Mouse (Mus musculus) cerebellum, postnatal 14 days (tissue): ENCODE measurements around the gene Dnajb12.

Experiments used
- DNase-seq, 2 experiments: peaks; one replicate each; pipeline ENCODE4 v3.0.0; 2021; ENCODE audit warnings: mixed read lengths in 2 of 2

Gene Dnajb12

GRCm38 (mm10) chr10:59898180-59898778 lies 18.9 kb downstream of the Dnajb12 start:
- peak in 1 of 2 experiments; percentile 57 for DNase-seq

DNA sequence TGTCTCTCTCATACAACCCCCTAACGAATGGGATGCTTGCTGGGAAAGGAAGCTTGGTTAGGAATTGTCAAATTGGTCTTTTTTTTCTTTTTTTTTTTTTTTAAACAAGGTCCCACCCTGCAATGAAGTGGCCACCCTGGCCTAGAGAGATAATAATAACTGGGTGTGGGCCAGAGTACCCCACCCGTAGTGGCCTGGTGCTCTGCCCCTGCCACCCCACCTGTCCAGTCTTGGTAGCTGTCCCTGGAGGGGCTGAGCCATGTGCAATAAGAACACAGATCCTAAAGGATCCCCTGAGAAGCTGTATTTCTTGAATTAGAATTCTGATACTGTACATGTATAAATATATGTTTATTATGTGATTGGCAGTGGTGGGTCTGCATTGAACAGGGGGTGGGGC lies 19.6 kb downstream of the Dnajb12 start:
- no peak for DNase-seq

GRCm38 (mm10) chr10:59899341-59900173 lies 20.2 kb downstream of the Dnajb12 start:
- DNase-seq: peak; percentile 90

DNA sequence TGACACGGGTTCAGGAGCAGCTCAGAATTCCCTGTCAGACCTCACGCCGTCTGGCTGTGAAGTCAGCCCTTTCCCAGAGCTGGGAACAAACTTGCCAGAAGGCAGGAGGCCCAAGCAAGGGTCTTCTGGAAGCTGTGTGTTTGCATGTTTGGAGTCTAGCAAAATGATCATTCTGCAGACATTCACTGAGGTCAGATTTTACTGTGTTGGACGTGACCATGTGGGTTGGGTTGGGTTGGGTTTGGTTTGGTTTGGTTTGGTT lies 20.7 kb downstream of the Dnajb12 start:
- no peak for DNase-seq

DNA sequence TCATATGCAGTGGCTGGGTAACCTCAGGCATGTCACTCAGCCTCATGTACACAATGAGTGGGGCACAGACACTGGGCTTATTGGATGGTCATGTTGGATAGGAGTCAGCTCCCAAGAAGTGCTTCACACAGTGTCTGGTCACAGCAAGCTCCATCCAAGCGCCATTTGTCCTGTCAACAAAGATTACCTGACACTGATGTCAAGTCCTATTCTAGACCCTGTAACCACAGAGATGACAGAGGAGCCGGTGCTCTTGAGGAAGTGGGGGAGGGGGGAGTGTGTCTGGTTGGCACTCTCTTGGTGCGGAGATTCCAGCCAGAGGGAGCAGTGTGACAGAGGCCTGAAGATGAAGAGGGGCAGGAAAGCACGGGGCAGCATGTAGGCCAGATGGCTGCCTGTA lies 21.6 kb downstream of the Dnajb12 start:
- DNase-seq: peak; percentile 76 to 79

DNA sequence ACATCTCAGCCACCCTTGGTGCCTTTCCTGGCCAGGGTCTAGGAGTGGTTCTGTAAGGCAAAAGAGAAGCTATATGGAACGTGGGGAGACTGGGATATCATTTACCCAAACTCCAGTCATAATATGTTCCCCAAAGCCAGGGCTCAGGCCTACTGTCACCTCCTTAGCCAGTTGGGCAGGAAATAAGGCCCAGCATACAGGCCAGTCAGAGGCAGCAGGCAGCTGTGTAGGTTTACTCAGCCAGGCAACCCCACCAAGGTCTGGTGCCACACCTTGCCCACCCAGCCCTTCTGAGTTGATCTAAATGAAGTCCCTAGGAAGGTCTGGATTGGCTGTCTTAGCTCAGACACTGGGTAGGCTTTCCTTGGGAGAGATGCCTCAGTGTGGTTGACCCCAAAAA lies 22.1 kb downstream of the Dnajb12 start:
- no peak for DNase-seq

DNA sequence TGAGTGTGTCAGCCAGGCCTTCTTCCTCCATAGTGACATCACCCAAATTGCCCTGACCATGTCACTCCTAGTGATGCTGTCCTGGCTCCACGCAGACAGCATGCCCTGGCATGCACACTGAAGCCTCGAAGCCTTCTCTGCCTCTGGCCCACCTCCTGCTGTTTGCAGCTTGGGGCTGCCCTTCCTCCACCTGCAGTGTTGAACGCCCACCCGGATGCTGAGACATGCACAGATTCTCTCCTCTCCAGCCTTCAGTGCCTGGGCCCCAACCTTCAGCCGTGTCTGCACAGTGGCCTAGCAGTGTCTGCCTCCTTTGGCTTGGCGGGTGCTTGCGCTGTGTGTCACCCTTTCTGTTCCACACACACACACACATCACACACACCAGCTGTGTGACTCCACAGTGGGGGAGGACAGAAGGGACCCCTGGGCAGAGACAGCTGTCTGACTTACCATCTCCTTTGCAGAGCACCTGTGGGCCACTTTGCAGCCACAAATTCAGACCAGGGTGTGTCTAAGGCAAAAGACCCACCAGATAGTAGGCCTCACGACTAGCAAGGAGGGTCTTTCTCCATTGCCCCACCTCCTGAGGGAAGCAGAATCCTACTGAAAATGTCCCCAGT lies 22.7 kb downstream of the Dnajb12 start:
- DNase-seq: no peak

DNA sequence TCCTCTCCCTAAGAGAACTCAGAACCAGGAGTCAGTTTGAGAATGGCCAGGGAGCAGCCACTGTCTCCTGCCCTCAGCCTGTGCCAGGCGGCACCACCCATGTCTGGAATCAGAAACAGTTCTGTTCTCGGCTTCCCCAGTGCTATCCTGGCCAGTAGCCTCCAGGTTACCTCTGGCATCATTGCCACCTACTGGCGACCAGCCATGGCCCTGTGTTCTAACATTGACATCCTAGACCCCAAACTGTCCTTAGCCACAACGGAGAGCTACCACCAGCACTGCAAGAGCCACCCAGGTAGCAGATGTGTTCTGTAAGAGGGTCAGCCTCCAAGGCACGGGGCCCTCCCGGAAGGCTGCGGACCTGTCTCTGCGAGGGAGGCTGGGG lies 23.2 kb downstream of the Dnajb12 start:
- DNase-seq: peak in 1 of 2 experiments; percentile 57

GRCm38 (mm10) chr10:59903170-59903569 lies 23.8 kb downstream of the Dnajb12 start:
- no peak for DNase-seq

- DNase-seq: no peak
Observed at GRCm38 (mm10) chr10:59907080-59907609, 27.8 kb downstream of the Dnajb12 start.

- DNase-seq: peak; percentile 53 to 63
Observed at GRCm38 (mm10) chr10:59907695-59908299, 28.4 kb downstream of the Dnajb12 start.

- no peak for DNase-seq
Observed at GRCm38 (mm10) chr10:59908776-59909315, 29.5 kb downstream of the Dnajb12 start.

DNA sequence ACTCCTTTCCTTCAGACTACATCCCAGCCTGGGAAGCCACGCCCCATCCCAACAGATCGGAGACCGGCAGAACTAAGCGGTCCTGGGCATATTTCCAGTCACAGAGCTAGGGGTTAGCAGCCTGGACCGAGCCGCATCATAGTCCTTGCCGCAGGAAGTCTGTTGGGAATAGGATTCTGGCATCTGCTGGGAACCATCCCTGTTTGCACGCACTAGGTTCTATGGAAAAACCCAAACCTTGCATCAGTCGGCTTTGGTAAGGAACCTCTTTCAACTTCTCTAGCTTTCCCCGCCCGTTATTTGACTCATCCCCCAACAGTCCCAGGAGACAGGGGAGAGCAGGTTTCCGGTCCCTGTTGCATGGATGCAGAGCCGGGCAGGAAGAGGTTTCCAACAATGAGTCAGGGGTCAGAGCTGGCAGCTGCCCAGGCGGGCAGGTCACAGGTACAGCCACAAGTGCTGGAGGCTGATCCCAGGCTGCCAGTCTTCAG lies 30.0 kb downstream of the Dnajb12 start:
- peak in 1 of 2 experiments; percentile 57 for DNase-seq

DNA sequence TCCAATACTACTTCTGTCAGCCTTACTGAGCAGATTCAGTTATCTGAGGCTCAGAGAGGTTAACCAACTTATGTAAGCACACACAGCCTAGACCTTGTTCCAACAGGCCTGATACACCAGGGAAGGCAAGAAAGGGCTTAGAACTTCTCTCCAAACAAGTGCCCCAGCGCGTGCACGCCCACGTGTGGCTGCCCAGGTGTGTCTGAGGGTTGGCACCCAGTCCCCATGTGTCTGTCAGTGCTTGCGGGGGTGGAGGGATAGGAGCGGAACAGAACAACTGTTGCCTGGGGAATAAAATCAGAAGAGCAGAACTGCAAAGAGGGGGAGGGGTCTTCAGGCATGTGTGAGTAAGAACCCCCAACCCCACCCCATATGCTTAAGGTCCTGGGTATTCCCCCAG lies 31.7 kb downstream of the Dnajb12 start:
- no peak for DNase-seq

DNA sequence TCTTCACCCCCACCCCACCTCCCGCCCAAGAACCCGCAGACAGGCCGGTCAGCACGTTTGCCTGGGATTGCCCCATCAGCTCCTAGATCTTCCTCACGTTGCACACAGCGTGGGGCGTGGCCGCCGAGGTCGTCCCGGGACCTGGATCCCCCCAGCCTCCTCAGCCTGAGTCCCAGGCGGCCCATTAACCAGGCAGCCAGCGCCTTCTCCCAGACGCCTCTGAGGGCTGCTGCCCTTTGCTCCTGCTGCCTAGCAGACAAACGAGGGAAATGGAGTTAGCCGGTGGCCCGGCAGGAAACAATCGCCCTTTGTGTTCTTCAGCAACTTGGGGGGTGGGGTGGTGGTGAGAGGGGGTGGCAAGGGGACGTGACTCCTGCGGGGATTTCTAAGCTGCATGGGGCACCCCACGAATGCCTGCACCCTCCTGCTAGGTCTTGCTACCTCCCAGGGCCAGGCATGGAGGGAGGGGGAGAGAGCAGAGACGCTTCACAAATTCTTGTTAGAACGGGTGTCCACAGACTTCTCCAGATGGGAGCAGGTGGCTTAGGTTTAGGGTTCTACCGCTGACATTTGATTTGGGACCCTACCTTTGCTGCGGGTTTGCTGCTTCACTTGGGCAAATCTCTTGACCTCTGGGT lies 32.3 kb downstream of the Dnajb12 start:
- no peak for DNase-seq

DNA sequence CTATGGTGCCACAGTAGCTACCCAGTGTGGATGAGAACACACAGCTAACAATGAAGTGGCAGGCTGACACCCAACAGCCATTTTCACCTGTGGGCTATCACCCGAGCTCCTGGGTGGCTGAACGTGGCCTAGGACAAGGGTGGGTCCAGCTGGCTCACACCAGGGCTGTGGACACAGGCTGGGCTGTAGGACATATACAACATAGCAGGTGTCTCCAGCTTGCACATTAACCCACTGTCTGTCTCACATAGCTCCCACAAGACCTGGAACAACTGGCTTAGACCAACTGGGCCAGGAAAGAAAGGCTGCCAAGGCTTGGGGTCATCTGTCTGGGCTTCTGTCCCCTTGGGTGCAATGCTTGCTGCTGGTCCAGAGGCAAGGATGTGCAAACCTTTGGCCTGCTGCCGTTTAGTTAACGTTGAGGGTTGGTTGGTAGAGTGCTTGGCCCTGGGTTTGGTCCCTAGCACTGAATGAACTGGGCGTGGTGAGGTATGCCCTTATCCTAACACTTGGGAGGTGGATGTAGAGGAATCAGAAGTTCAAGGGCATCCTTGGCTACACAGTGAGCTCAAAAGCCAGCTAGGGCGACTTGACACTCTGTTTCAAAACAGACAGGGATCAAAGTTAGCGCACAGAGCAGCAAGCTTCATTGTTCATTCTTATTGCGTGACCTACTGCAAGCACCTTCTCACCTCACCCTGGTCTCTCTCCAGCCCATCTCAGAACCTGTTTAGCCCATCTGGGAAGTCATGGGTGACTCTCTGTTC lies 36.0 kb downstream of the Dnajb12 start:
- DNase-seq: no peak

- DNase-seq: peak; percentile 64 to 77
Observed at GRCm38 (mm10) chr10:59916159-59916558, 36.8 kb downstream of the Dnajb12 start.

DNA sequence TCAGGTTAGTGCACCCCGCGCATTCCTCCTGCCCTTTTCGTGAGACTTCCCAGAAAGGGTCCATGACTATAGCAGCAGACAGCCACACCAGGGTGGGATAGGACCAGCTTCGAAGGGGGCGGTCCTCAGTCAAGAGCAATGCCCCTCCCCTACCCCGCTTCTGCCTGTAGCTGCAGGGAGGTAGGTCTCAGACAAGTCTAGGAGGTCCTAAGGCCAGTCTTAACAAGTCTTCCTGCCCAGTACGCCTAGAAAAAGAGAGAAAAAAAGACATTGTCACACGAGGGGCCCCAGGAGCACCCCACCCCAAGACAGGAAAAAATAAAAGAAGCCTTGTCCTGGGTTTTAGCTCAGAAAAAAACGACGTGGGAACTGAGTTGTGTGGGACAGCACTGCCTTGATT lies 37.3 kb downstream of the Dnajb12 start:
- DNase-seq: no peak

DNA sequence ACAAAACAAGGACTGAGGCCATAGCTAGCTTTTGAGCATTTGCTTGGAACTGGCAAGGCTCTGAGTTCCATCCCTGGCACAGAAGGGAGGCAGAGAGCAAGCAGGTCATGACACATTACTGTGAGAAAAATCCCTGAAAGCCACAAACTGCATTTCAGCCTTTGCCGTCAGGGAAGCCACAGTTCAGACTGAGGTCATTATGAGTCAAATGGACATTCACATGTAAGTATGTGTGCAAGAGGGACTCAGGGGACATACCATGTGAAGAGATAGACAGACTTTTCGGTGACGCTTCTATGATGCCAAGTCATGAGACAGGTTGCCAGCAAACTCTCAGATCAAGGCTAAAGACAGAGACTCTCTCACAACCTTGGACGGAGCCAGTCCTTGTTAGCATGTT lies 38.8 kb downstream of the Dnajb12 start:
- DNase-seq: no peak

GRCm38 (mm10) chr10:59919494-59920181 lies 40.3 kb downstream of the Dnajb12 start:
- no peak for DNase-seq

- peak in 1 of 2 experiments; percentile 57 for DNase-seq
Observed at GRCm38 (mm10) chr10:59920485-59920809, 41.1 kb downstream of the Dnajb12 start.
